Mouse (Mus musculus) embryo, embryonic 11.5 days (tissue): ENCODE measurements around the gene Bcl11b.

Experiments
- DNase-seq: peaks from one replicate; pipeline ENCODE4 v3.0.0-alpha.2; 2012; ENCODE audit warnings: low read depth, low spot score

Bcl11b gene

DNA sequence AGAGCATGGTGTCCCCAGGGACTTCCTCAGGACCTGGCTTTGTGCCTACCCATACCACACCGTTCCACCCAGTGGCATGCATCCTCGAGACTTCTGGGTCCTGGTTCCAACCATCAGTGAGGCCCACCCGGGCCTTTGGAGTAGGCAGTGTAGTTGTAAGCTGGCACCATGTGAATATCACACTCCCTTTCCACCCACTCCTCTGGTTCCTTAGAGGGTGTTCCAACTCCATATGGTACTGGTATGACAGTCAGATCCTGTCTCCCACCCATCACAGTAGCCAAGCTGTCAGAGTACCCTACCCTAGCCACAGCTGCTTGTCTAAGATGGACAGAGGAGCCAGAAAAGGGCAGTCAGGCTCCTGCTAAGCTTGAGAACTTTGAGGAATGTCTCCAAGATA lies 112.0 kb downstream of the Bcl11b start:
- no peak for DNase-seq

DNA sequence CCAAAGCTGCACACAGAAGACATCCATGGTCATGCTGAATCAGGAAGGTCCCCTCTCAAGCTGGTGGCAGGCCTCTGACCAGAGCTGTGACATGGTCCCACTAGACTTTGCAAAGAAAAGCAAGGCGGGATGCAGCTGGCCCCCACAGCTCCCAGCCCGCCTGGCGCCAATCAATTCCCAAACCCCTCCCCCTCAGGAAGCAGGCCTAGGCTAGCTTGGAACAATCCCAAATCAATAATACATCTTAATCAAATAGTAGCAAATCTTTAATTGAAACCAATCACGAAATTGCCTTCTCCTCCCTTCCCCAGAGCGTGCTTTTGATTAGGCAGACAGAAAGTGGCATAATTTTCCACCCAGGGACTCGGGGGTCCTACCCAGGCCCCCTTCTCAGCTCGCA lies 113.1 kb downstream of the Bcl11b start:
- DNase-seq: no peak

GRCm38 (mm10) chr12:107889841-107890240 lies 113.6 kb downstream of the Bcl11b start:
- no peak for DNase-seq

DNA sequence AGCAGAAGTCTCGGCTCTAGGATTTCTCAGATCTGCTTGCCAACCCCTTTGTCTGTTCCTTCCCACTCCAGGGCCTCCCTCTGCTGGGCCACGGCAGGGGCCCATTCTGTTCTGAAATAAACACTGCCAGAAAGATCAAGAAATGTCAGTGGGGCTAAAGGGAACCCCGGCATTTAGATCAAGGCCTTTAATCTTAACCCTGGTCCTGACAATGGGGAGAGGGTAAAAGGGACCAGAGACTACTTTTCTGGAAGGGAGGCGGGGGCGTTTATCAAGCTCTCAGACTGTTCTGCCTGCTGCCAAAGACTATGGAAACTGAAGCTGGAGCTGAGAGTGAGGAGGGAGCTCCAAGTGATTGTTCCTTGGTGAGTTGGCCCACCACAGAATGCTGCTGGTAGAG lies 114.8 kb downstream of the Bcl11b start:
- no peak for DNase-seq

DNA sequence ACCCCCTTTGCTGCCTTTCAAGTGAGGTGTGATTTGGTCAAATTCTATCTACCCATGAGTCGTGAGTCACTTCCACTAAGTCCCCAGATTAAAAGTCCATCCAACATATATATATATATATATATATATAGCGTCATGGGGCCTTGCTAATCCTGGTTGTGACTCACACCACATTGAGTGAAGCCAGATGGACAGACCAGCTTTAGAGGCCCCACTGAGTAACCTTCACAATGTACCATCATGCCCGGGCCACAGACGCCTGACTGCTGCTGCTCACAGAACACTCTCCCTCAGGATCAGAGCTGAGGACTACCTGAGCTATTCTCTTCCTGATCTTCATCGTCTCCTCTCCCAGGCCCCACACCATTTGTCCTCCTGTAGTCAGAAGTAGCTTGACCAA lies 115.4 kb downstream of the Bcl11b start:
- DNase-seq: no peak

- DNase-seq: no peak
Observed at GRCm38 (mm10) chr12:107887621-107888020, 115.8 kb downstream of the Bcl11b start.

GRCm38 (mm10) chr12:107884330-107885065 lies 118.9 kb downstream of the Bcl11b start:
- DNase-seq: no peak

GRCm38 (mm10) chr12:107881726-107882125 lies 121.7 kb downstream of the Bcl11b start:
- no peak for DNase-seq

GRCm38 (mm10) chr12:107880748-107881147 lies 122.7 kb downstream of the Bcl11b start:
- DNase-seq: no peak

GRCm38 (mm10) chr12:107879114-107879777 lies 124.2 kb downstream of the Bcl11b start:
- no peak for DNase-seq

DNA sequence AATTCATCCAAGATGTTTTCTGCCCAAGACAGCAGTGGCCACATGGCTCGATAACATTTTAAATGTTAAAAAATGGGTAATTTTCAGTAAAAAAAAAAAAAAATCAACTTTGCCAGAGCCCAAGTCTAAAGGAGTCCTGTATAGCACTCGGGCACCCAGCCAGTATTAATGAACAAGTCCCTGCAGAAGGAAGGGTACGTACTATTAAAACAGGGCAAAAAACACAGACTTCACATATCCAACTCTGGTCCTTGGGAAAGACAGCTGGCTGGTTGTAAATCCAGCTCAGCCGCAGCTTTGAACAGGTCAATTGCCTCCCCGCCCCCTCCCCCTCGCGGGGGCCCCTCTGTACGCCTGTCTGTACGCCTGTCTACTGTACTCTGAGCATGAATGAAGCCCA lies 127.2 kb downstream of the Bcl11b start:
- no peak for DNase-seq

DNA sequence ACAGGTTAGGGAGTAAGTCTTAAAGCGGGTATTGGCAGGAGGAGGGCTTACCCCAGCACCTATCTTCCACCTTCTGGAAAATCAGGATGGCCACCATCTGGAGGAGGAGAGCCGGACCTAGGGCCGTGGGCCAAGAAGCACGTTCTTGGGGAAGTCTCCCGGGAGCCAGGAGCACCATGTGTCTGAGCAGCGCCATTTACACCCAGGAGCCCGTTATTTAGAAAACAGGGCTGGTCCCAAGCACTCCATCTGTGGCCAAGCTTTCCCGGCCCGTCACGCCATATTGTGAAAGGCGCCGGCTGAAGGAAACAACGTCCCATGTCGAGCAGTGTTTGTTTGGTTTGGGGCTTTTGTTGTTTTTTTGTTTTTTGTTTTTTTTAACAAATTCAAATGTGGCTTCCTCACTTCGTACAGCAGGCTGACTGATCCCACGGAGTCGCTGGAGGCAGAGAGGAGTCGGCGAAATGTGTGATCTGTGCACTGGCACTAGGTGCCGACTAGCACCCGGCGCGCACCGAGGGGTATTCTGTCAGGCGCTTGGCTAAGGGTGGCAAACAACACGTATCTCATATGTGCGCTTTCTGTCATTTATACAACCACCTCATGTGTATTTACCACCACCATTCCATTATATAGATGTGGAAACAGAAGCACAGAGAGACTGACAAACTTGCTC lies 128.8 kb downstream of the Bcl11b start:
- DNase-seq: no peak

- DNase-seq: no peak
Observed at GRCm38 (mm10) chr12:107869526-107870050, 133.8 kb downstream of the Bcl11b start.

GRCm38 (mm10) chr12:107868291-107868690 lies 135.1 kb downstream of the Bcl11b start:
- no peak for DNase-seq
